Mouse (Mus musculus): ENCODE data around the gene Dgat2. TPM values are rescaled to one million over a fixed set of nuclear protein-coding genes. Genes with fewer than 3 reads are reported as not detected.

The Dgat2 gene
- total RNA-seq, 2 experiments from 2014 or later, result 492 to 561 TPM

GRCm38 (mm10) chr7:99161961-99162360 is 20.6 kb downstream of the Dgat2 start:
- DNase-seq, result no peak

- DNase-seq, result peak; percentile 71
These were observed 21.0 kb downstream of the Dgat2 start for GRCm38 (mm10) chr7:99161529-99161928.

DNA sequence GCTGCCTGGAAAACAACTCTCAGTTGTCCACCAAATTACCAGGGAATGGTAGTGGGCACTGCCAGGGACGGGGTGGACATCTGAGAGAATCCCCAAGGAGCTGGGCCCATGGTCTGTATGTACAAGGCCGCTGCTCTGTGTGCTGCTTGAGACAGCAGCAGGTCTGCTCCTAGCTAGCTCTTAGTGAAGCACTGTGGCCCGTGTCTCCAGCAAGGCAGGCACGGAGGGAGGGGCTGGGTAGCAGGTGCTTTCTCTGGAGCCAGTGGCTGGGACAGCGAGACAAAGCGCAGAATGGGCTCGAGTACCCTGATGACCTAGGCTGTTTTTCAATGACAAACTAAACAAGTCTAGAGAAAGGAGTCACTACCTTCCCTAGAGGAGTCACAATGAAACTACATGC is 21.5 kb downstream of the Dgat2 start:
- no peak for DNase-seq

GRCm38 (mm10) chr7:99159446-99159845 is 23.1 kb downstream of the Dgat2 start:
- DNase-seq, result no peak

- DNase-seq, result no peak
These were observed 23.6 kb downstream of the Dgat2 start for GRCm38 (mm10) chr7:99158904-99159303.

- no peak for DNase-seq
These were observed 24.5 kb downstream of the Dgat2 start for GRCm38 (mm10) chr7:99158011-99158410.

GRCm38 (mm10) chr7:99156737-99157136 is 25.8 kb downstream of the Dgat2 start:
- no peak for DNase-seq

DNA sequence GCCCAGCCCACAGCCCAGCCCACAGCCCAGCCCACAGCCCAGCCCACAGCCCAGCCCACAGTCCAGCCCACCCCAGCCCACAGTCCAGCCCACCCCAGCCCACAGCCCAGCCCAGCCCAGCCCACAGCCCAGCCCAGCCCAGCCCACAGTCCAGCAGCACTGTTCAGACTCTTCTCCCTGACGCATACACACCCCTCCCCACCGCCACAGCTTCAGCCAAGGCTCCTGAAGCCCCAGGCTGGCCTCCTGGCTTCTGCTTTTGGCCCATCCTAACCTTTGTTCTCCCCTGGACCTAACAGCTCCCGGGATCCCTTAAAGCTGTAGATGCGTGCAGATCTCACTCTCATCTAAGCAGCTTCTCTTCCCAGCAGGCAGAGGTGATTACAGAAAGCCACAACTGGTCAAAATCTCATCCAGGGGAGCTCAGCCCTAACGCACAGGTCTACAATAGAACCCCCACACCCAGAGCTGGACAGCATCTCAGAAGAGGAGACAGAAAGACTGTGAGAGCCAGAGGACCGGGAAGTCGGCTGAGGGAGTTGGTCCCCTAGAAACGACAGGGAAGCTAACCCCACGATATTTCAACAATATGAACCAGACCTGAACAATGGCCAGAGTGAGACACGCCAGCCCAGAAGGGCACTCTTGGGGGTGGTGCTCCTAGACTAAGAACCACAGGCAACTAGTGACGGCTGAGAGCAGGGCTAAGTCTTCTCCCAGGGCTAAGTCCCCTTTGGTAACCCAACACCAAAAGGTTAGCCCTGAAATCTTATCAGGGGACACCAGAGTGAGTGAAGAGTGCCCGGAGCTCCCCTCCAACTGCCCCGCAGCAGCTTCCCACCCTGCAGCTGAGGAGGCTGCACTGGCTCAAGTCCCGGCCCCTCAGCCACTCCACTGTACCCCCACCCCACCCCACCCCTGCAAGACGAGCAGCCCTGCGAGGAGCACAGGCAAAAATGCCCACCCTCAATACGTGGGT is 26.9 kb downstream of the Dgat2 start:
- DNase-seq, result peak; percentile 63

DNA sequence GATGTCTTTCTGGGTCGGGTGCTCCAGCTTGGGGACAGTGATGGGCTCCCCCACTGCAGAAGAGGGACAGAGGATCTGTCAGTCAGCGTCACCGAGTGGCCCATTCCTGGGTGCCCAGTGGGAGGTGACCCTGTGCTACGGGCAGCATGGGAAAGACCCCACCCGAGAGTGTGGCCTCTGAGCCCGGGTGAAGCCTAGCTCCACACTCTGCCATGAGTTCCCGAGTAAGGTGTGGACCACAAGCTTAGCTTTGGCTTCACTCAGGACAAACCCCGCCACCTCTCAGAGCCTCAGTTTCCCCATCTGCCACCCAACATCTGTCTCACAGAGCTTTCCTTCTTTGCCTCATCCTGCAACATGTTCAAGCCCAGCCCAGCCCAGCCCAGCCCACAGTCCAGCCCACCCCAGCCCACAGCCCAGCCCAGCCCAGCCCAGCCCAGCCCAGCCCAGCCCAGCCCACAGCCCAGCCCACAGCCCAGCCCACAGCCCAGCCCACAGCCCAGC is 27.8 kb downstream of the Dgat2 start:
- DNase-seq, result no peak

GRCm38 (mm10) chr7:99153686-99154202 is 28.8 kb downstream of the Dgat2 start:
- no peak for DNase-seq

DNA sequence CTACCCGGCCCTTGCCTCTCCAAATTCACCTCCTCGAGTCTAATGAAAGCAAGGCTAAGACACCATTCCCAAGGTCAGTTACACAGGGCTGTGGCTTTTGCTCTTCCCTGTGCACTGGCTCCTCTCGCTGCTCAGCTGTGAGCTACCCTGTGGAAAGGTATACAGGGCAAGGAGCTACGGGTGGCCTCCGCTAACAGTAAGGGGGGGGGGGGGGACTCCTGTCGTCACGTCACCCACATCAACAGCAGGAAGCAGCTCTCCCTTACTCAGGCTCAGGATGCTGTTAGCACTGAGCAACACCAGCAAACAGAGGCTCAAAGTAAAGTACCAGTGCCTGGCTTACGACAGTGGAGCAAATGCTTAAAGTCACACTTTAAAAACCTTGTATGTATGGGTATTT is 29.8 kb downstream of the Dgat2 start:
- no peak for DNase-seq

- peak; percentile 95 for DNase-seq
These were observed 31.2 kb downstream of the Dgat2 start for GRCm38 (mm10) chr7:99151342-99151741.

DNA sequence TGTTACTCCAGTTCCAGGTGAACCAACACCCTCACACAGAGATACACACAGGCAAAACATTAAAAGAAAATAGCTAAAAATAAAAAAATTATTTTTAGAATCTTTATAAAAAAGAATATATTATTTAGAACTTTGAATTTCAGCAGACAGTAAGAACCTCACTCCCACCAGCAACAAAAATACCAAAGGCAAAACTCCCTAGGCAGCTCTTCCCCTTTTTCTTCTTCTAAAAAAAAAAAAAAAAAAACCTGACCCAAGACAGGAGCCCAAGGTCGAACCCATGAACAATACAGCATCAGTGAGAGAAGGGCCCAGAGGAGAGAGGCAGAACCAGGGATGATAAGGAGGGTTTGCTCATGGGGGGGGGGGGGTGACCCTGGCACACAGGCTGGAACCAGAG is 33.5 kb downstream of the Dgat2 start:
- no peak for DNase-seq

GRCm38 (mm10) chr7:99147494-99147893 is 35.0 kb downstream of the Dgat2 start:
- no peak for DNase-seq

DNA sequence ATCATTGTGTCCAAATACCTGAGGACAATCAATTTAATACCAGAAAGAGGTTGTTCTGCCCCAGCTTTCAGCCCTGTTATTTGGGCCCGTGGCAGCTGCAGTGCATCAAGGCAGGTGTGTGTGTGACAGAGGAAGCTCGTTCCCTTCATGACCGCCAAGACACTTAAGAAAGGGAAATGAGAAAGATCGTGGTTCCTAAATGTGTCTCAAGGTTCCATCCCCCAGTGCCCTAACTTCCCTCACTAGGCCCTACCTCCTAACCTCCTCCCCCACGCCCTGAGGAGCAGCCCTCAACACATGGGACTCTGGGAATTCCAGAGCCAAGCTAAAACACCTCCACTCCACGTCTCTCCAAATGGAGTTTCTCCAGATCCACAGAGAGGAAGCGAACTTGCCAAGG is 35.6 kb downstream of the Dgat2 start:
- DNase-seq, result no peak

DNA sequence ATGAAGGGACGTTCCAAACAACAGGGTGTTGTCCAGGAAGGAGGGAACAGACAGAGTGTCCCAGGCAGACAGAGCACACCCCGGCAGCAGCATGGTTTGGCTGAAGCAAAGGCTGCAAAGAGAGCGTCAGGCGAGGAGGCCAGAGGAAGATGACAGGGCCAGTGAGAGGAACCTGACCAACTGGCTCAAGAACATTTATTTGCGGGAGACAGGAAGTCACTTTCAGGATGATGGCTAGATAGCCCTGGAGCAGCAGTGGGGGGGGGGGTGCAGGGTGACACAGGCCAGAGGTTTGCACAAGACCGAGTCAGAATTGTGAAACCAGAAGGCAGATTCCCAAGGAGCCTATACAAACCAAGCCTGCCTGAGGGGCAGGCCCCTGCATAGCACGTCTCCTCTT is 36.5 kb downstream of the Dgat2 start:
- no peak for DNase-seq

GRCm38 (mm10) chr7:99144616-99145015 is 37.9 kb downstream of the Dgat2 start:
- DNase-seq, result no peak

- DNase-seq, result no peak
These were observed 39.3 kb downstream of the Dgat2 start for GRCm38 (mm10) chr7:99143244-99143643.

- DNase-seq, result no peak
These were observed 40.5 kb downstream of the Dgat2 start for GRCm38 (mm10) chr7:99141919-99142606.

DNA sequence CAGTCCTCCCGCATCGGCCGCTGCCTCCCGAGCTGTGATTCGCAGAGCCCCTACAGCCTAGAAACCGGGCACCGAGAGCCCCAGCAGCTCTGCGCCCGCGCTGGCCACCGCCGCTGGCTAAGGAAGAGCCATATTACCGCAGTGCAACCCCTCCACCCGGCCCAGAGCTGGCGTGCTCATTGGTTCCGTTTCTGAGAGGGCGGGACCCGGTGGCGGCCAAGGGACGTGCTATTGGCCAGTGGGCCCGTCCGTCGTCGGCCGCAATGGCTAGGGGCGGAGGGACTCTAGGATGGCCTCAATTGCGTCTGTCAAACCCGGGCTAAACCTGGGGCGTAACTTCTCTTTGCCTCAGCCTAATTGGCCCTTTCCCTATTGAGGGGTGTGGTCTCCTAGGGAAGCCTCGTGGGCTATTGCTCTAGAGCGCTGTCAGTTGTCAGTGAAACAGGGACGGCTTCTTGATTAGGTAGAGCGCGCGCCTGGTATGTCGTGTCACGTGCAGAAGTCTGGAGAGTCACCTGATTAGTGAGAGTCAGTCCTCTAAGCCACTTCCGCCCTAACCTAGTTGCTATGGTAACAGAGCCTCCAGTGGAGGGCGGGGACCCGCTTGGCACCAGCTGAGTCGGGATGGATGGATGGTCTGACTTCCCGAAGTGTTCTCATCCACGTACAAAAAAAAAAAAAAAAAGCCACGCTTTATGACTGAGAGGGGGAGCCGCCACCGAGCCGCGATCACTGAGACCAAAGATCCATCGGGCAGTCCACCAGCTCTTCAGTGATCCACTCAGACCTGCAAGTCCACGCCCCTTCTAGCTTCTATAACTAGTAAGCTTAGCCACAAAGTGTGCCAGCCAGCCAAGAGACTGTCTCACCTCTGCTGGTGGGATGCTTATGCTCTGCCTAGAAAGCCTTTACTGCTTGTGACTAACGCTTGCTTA is 41.3 kb downstream of the Dgat2 start, which contains the start of gene Uvrag:
Gene Uvrag, minus strand, starts transcription at position 158 of the 935 bp plus-strand sequence.
- peak; percentile 99 for DNase-seq

DNA sequence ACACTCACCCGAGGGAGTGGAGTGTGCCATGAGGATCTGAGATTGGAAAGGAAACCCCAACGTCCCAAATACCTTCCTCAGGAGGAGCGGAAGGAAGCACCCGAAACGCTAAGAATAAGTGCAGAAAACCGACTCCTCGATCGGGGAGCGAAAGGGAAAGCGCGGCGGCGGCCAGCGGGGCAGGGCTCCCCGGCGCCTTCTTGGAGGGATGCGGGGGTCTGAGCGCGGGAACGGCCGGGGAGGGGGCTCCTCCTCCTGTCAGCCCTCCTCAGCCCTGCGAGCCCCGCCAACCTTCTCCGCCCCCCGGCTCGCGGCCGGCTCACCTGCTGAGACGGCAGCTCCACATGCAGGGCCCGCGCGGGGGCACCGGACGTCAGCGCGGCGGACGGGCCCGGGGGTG is 42.0 kb downstream of the Dgat2 start:
- DNase-seq, result no peak
